Mouse (Mus musculus) hindbrain, postnatal 0 days (tissue): ENCODE measurements at regions not wholly inside any gene's neighbourhood (a gene's known extent, or its start where the extent isn't known, plus 50 kb on each side); places are given as distances from the start of the nearest gene placed in this dataset.

Experiments used
- ATAC-seq: fragments of 200-750 bp; cut with Nextera tagmentation; 2 replicates; pipeline ENCODE4 v1.8.0; 2017; ENCODE audit warnings: mild to moderate bottlenecking, moderate TSS enrichment, moderate library complexity
- DNase-seq: peaks from one replicate; pipeline ENCODE4 v3.0.0-alpha.2; 2015; ENCODE audit warnings: low spot score
- H3K27ac ChIP-seq: fragments of 300-500 bp; sonication (generic); 2 replicates; pipeline ENCODE4 v1.5.1; 2014; ENCODE audit warnings: mild to moderate bottlenecking
- H3K27me3 ChIP-seq: fragments of 300-500 bp; sonication (generic); 2 replicates; pipeline ENCODE4 v1.6.1; 2014; ENCODE audit warnings: low read length, mixed read lengths; ENCODE audit not compliant: insufficient read depth
- H3K36me3 ChIP-seq: fragments of 300-500 bp; sonication (generic); 2 replicates; pipeline ENCODE4 v1.6.1; 2014; ENCODE audit warnings: low read length, mixed read lengths; ENCODE audit not compliant: insufficient read depth
- H3K4me1 ChIP-seq: fragments of 300-500 bp; sonication (generic); 2 replicates; pipeline ENCODE4 v1.6.1; 2014; ENCODE audit warnings: antibody characterized with exemption, low read length, mixed read lengths; ENCODE audit not compliant: insufficient read depth
- H3K4me2 ChIP-seq: fragments of 300-500 bp; sonication (generic); 2 replicates; pipeline ENCODE4 v1.6.1; 2014; ENCODE audit warnings: low read depth, mild to moderate bottlenecking, low read length, moderate library complexity, mixed read lengths
- H3K4me3 ChIP-seq: fragments of 300-500 bp; sonication (generic); 2 replicates; pipeline ENCODE4 v1.5.1; 2014; ENCODE audit warnings: low read length
- H3K9ac ChIP-seq: fragments of 300-500 bp; sonication (generic); replicated peaks from 2 replicates; pipeline ENCODE4 v1.6.1; 2014; ENCODE audit warnings: mild to moderate bottlenecking, low read length, moderate library complexity, mixed read lengths
- H3K9me3 ChIP-seq: fragments of 300-500 bp; sonication (generic); 2 replicates; pipeline ENCODE4 v1.6.1; 2016; ENCODE audit warnings: low read length, mixed read lengths
- CTCF ChIP-seq: IDR thresholded peaks from 2 replicates; pipeline ENCODE4 v1.5.1; 2016; ENCODE audit warnings: antibody characterized with exemption, control low read depth, low read depth
- WGBS: fragments of 180-500 bp; shearing (Covaris S2); extraction: QIAGEN DNeasy Blood & Tissue Kit; methylation state at CpG from one replicate; pipeline ENCODE4 v1.1.7; 2014; 5-methylcytosine and 5-hydroxymethylcytosine counted together

DNA sequence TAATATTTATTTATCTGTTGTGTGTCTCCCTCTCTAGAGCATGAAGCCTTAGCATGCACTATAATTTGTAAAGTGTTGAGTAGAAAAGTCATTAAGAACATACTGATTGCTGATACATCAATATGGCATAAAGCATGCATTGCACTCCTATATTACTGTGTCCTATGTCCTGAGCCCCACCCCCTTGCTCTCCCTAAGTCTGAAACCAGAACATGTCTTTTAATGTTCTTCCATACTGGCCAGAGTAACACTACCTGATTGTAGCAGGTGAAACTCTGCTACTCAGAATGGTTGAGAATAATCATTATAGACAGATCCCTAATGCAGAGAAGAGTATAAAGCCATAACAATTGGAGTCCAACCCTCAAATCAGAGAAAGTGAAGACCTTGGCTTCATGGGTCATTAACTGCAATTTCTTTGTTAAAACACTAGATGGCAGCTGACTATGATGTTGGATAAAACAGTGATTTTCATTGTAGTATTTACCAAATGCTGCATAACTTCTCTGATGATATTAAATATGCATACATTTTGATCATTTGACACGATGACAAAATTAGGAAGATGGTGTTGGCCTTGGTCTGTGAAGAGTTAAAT lies 52.9 kb upstream of the Cast start:
- H3K4me3 ChIP-seq: no peak overlapping the region
- TF ChIP-seq CTCF: peak; percentile 65
- H3K36me3 ChIP-seq: no peaks in the 10 kb centered on the region
- no peaks in the 10 kb centered on the region for H3K4me1 ChIP-seq
- ATAC-seq (no peak), DNase-seq (peak; percentile 54)
- no peak overlapping the region for H3K27ac ChIP-seq
- 12% methylated on average over 1 of the region's 1 CpGs for WGBS
- H3K9me3 ChIP-seq: no peaks in the 10 kb centered on the region
- no peak overlapping the region for H3K9ac ChIP-seq
- no peaks in the 10 kb centered on the region for H3K27me3 ChIP-seq
- H3K4me2 ChIP-seq: no peak overlapping the region
